Mouse (Mus musculus) midbrain, embryonic 14.5 days (tissue): Measurements from ENCODE around the gene Nrbp1. TPM values are rescaled to one million over a fixed set of nuclear protein-coding genes. Genes with fewer than 3 reads are reported as not detected.

Experiments used
- ATAC-seq: fragments of 200-750 bp; cut with Nextera tagmentation; 2 replicates; pipeline ENCODE4 v1.8.0; 2017; ENCODE audit warnings: moderate number of reproducible peaks, moderate library complexity; ENCODE audit not compliant: low FRiP score, low TSS enrichment
- DNase-seq: peaks from one replicate; pipeline ENCODE4 v3.0.0-alpha.2; 2015
- H3K27ac ChIP-seq: fragments of 300-500 bp; sonication (generic); replicated peaks from 2 replicates; pipeline ENCODE4 v1.5.1; 2014; ENCODE audit warnings: mild to moderate bottlenecking, low read depth, low read length, moderate library complexity
- H3K27me3 ChIP-seq: fragments of 300-500 bp; sonication (generic); 2 replicates; pipeline ENCODE4 v1.6.1; 2014; ENCODE audit warnings: low read length, control low read depth, mixed read lengths; ENCODE audit not compliant: control insufficient read depth, insufficient read depth
- H3K36me3 ChIP-seq: fragments of 300-500 bp; sonication (generic); 2 replicates; pipeline ENCODE4 v1.6.1; 2014; ENCODE audit warnings: low read length, control low read depth; ENCODE audit not compliant: control insufficient read depth, insufficient read depth
- H3K4me1 ChIP-seq: fragments of 300-500 bp; sonication (generic); 2 replicates; pipeline ENCODE4 v1.6.1; 2014; ENCODE audit warnings: mild to moderate bottlenecking, antibody characterized with exemption, low read length, control low read depth; ENCODE audit not compliant: control insufficient read depth, insufficient read depth
- H3K4me2 ChIP-seq: fragments of 300-500 bp; sonication (generic); 2 replicates; pipeline ENCODE4 v1.6.1; 2014; ENCODE audit warnings: mild to moderate bottlenecking, low read length, moderate library complexity
- H3K4me3 ChIP-seq: fragments of 300-500 bp; sonication (generic); replicated peaks from 2 replicates; pipeline ENCODE4 v1.5.1; 2014; ENCODE audit warnings: low read depth, low read length
- H3K9ac ChIP-seq: fragments of 300-500 bp; sonication (generic); replicated peaks from 2 replicates; pipeline ENCODE4 v1.6.1; 2014; ENCODE audit warnings: mild to moderate bottlenecking, low read length, moderate library complexity
- H3K9me3 ChIP-seq: fragments of 300-500 bp; sonication (generic); 2 replicates; pipeline ENCODE4 v1.6.1; 2016; ENCODE audit warnings: low read length, control low read depth, mixed read lengths; ENCODE audit not compliant: control insufficient read depth
- WGBS: fragments of 180-500 bp; shearing (Covaris S2); extraction: QIAGEN DNeasy Blood & Tissue Kit; methylation state at CpG from one replicate; pipeline ENCODE4 v1.1.7; 2014; 5-methylcytosine and 5-hydroxymethylcytosine counted together
- polyA plus RNA-seq: library from polyadenylated mRNA; unstranded; fragments of >200 nt; fragmentation: Nextera tagmentation; extraction: Ambion mirVana; gene quantifications from 2 replicates; pipeline ENCODE4 v1.2.1, GENCODE M21; 2014

The Nrbp1 gene
- polyA plus RNA-seq: 150 and 153 TPM in 2 replicates

- DNase-seq (peak; percentile 98), ATAC-seq (peak; percentile 100)
- Histone ChIP-seq H3K27me3 (no peaks in the 10 kb centered on the region), H3K4me3 (peak within 1 kb of the TSS; percentile 95), H3K4me1 (peaks cover 7% of the 10 kb centered on the region), H3K4me2 (peak within 1 kb of the TSS; percentile 60), H3K36me3 (peaks cover 23% of the 10 kb centered on the region), H3K9me3 (no peaks in the 10 kb centered on the region), H3K27ac (peak within 1 kb of the TSS; percentile 96), H3K9ac (peak within 1 kb of the TSS; percentile 93)
- WGBS: under 1% methylated on average over 99 of the region's 103 CpGs
Measured at GRCm38 (mm10) chr5:31240637-31241521, at the start of gene Nrbp1, which contains the start of gene Gm9970. TSS of gene Nrbp1 (plus strand) at chr5:31240864. TSS of gene Gm9970 (minus strand) at chr5:31241232.

- Histone ChIP-seq H3K4me1 (peaks cover 12% of the 10 kb centered on the region), H3K4me2 (peak overlapping the region; percentile 76), H3K27ac (peak overlapping the region; percentile 80), H3K9ac (peak overlapping the region; percentile 80), H3K36me3 (peaks cover 68% of the 10 kb centered on the region), H3K4me3 (peak overlapping the region; percentile 93), H3K27me3 (no peaks in the 10 kb centered on the region), H3K9me3 (no peaks in the 10 kb centered on the region)
- DNase-seq (peak; percentile 77), ATAC-seq (no peak; the same call in 1 of the 2 replicates)
- 15% methylated on average over 42 of the region's 42 CpGs for WGBS
Measured at GRCm38 (mm10) chr5:31192045-31192938, 48.4 kb upstream of the Nrbp1 start.

DNA sequence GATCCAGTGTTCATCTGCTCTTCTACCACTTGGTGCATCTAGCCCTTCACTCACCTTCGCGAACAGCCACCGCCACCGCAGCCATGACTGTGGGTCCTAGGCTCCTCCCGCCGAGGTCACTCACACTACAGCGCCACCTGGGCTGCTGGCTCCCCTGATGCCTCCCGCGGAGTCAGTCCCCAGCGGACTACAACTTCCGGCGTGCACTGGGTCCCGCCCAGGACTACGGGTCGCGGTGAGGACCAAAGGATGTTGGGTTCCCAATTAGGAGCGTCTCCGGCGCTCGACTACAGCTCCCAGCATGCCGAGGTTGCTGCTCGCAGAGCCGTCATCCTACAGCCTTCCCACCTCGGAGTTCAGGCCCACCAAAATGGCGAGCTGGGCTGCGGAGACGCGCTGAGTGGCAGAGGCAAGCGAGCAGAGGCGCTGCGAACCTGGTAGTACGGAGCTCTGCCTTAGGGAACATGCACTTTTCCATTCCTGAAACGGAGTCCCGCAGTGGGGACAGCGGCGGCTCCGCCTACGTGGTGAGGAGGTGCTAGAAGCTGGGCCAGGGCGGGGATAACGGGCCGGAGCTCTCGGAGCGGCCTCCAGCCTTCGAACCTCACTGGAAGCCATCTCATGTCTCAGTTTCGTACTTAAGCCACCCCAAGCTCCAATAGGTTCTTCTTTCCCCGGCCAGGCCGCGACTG, 47.6 kb upstream of the Nrbp1 start, which contains the start of the genes Snx17 and Eif2b4:
Snx17 (plus strand) TSS at position 289 of the 692 bp plus-strand sequence.
Eif2b4 (minus strand) TSS at position 492 of the 692 bp plus-strand sequence.
- Histone ChIP-seq H3K27me3 (no peaks in the 10 kb centered on the region), H3K9me3 (no peaks in the 10 kb centered on the region), H3K4me2 (peak within 1 kb of the TSS; percentile 97), H3K4me1 (peaks cover 12% of the 10 kb centered on the region), H3K36me3 (peaks cover 68% of the 10 kb centered on the region), H3K9ac (peak within 1 kb of the TSS; percentile 80), H3K4me3 (peak within 1 kb of the TSS; percentile 93), H3K27ac (peak within 1 kb of the TSS; percentile 88)
- peak; percentile 96 for ATAC-seq
- peak; percentile 99 for DNase-seq
- WGBS: under 1% methylated on average over 48 of the region's 48 CpGs

GRCm38 (mm10) chr5:31193631-31194281, 46.9 kb upstream of the Nrbp1 start:
- ATAC-seq (no peak), DNase-seq (no peak)
- H3K9me3 ChIP-seq: no peaks in the 10 kb centered on the region
- WGBS: 15% methylated on average over 25 of the region's 25 CpGs
- H3K36me3 ChIP-seq: peaks cover 68% of the 10 kb centered on the region
- H3K27me3 ChIP-seq: no peaks in the 10 kb centered on the region
- peak overlapping the region; percentile 80 for H3K9ac ChIP-seq
- H3K4me2 ChIP-seq: peak overlapping the region; percentile 97
- peak overlapping the region; percentile 93 for H3K4me3 ChIP-seq
- peak overlapping the region; percentile 88 for H3K27ac ChIP-seq
- H3K4me1 ChIP-seq: peaks cover 12% of the 10 kb centered on the region

GRCm38 (mm10) chr5:31194486-31195485, 45.9 kb upstream of the Nrbp1 start:
- Histone ChIP-seq H3K4me2 (peak overlapping the region; percentile 97; the same call in 1 of the 2 replicates), H3K9ac (no peak overlapping the region)
- DNase-seq: no peak

DNA sequence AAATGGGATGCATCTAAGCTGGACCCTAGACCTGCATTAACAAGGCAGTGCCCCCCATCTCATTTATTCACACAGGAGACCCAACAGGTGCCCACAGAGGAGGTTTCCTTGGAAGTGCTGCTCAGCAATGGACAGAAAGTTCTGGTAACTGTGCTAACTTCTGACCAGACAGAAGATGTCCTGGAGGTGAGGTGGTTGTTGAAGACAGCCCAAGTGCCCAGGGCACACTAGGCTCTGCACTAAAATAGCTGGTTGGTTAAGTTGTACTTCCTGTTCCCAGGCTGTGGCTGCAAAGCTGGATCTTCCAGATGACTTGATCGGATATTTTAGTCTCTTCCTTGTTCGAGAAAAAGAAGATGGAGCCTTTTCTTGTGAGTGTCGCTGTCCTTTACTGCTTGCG, 45.0 kb upstream of the Nrbp1 start:
- H3K9me3 ChIP-seq: peaks cover 5% of the 10 kb centered on the region
- ATAC-seq (no peak), DNase-seq (no peak)
- no peak overlapping the region for H3K4me2 ChIP-seq
- H3K36me3 ChIP-seq: peaks cover 70% of the 10 kb centered on the region
- H3K27ac ChIP-seq: no peak overlapping the region
- H3K27me3 ChIP-seq: no peaks in the 10 kb centered on the region
- 96% methylated on average over 4 of the region's 4 CpGs for WGBS
- peaks cover 12% of the 10 kb centered on the region for H3K4me1 ChIP-seq
- H3K4me3 ChIP-seq: no peak overlapping the region
- H3K9ac ChIP-seq: no peak overlapping the region

More at GRCm38 (mm10) chr5:31194486-31195485, 45.9 kb upstream of the Nrbp1 start:
- no peak for ATAC-seq
- H3K4me1 ChIP-seq: peaks cover 12% of the 10 kb centered on the region
- no peaks in the 10 kb centered on the region for H3K27me3 ChIP-seq
- H3K36me3 ChIP-seq: peaks cover 70% of the 10 kb centered on the region
- WGBS: 94% methylated on average over 16 of the region's 16 CpGs
- H3K4me3 ChIP-seq: no peak overlapping the region
- H3K27ac ChIP-seq: no peak overlapping the region
- H3K9me3 ChIP-seq: no peaks in the 10 kb centered on the region

DNA sequence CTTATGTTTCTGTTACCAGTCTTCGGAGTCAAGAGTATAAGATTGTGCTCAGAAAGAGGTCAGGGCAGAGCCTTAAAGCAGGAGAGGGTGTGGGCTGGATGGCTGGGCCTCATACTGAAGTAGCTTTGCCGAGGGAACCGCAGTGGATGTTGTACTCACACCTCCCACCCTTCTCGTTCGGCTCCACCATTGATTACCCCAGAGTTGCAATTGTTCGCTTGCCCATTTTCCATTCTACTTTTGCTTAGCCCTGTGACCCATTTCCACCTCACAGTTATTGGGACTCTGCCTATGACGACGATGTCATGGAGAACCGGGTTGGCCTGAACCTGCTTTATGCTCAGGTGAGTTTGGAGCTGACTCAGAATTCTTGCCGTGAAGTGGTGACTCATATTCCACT, 44.5 kb upstream of the Nrbp1 start:
- Histone ChIP-seq H3K4me3 (no peak overlapping the region), H3K4me1 (peaks cover 12% of the 10 kb centered on the region), H3K9ac (no peak overlapping the region), H3K4me2 (no peak overlapping the region), H3K27me3 (no peaks in the 10 kb centered on the region), H3K36me3 (peaks cover 66% of the 10 kb centered on the region), H3K9me3 (peaks cover 5% of the 10 kb centered on the region), H3K27ac (no peak overlapping the region)
- 92% methylated on average over 10 of the region's 10 CpGs for WGBS
- no peak for ATAC-seq
- DNase-seq: no peak
